In genomic region chr10:26832669-26833249, GRCm38 (mm10) we compare ENCODE assay signal across 22 mouse cellular contexts.
DNase-seq lines count a peak whose midpoint lies in the region; ATAC-seq and TF ChIP-seq lines count a peak whose summit lies in the region.
"Had no signal": no experiment of that assay in that cellular context is flagged by ENCODE, and none has a peak within 500 bp of the region (broad histone marks: within the 10 kb centered on the region; RNA-seq: fewer than 3 reads in every experiment).

No protein-coding gene starts in this region.

- intact Hi-C loops in heart, adult 2 months (cut with DNase I): no loop called here

- H3K9me3 ChIP-seq in liver, postnatal 0 days (ENCODE audit: low read length): no peaks in the 10 kb centered on the region
- H3K9me3 ChIP-seq in liver, embryonic 12.5 days (replicated peaks): no peaks in the 10 kb centered on the region
- H3K9me3 ChIP-seq in hindbrain, embryonic 16.5 days (ENCODE audit: control insufficient read depth, low read length): no peaks in the 10 kb centered on the region
- H3K9me3 ChIP-seq: embryonic facial prominence, embryonic 15.5 days; forebrain, embryonic 15.5 days; heart, embryonic 13.5 days; hindbrain, embryonic 13.5 days had no signal

- peaks cover 11% of the 10 kb centered on the region for H3K4me1 ChIP-seq in heart, adult 2 months (ENCODE audit: control insufficient read depth, insufficient read depth, low read length)
- peaks cover 5% of the 10 kb centered on the region for H3K4me1 ChIP-seq in liver, postnatal 0 days (ENCODE audit: insufficient read depth)
- peaks cover 19% of the 10 kb centered on the region for H3K4me1 ChIP-seq in liver, embryonic 12.5 days
- H3K4me1 ChIP-seq in hindbrain, embryonic 16.5 days (ENCODE audit: control insufficient read depth, insufficient read depth, low read depth, low read length): no peaks in the 10 kb centered on the region
- H3K4me1 ChIP-seq: embryonic facial prominence, embryonic 15.5 days had no signal

- no peak for ATAC-seq in liver, postnatal 0 days
- ATAC-seq in liver, embryonic 12.5 days: no peak
- ATAC-seq in hindbrain, embryonic 16.5 days: no peak
- ATAC-seq: CD4-positive, CD25-positive, alpha-beta regulatory T cell, adult 4 months; forebrain, embryonic 15.5 days; inflammation-experienced regulatory T-cells, adult 6 months had no signal

- H3K36me3 ChIP-seq in heart, adult 2 months (ENCODE audit: control insufficient read depth, insufficient read depth, low read length): peaks cover 23% of the 10 kb centered on the region
- no peaks in the 10 kb centered on the region for H3K36me3 ChIP-seq in liver, postnatal 0 days (replicated peaks; ENCODE audit: insufficient read depth, low read length)
- no peaks in the 10 kb centered on the region for H3K36me3 ChIP-seq in liver, embryonic 12.5 days
- H3K36me3 ChIP-seq in hindbrain, embryonic 16.5 days (ENCODE audit: control insufficient read depth, insufficient read depth, low read length): no peaks in the 10 kb centered on the region
- H3K36me3 ChIP-seq: embryonic facial prominence, embryonic 15.5 days; forebrain, embryonic 15.5 days; heart, embryonic 13.5 days; hindbrain, embryonic 13.5 days had no signal

- H3K27me3 ChIP-seq in heart, adult 2 months (ENCODE audit: control insufficient read depth, insufficient read depth, low read length): no peaks in the 10 kb centered on the region
- H3K27me3 ChIP-seq in liver, postnatal 0 days (ENCODE audit: insufficient read depth, low read length): no peaks in the 10 kb centered on the region
- no peaks in the 10 kb centered on the region for H3K27me3 ChIP-seq in liver, embryonic 12.5 days (replicated peaks)
- no peaks in the 10 kb centered on the region for H3K27me3 ChIP-seq in hindbrain, embryonic 16.5 days (replicated peaks; ENCODE audit: control insufficient read depth, insufficient read depth, low read length)
- H3K27me3 ChIP-seq: embryonic facial prominence, embryonic 15.5 days; forebrain, embryonic 15.5 days; heart, embryonic 13.5 days; hindbrain, embryonic 13.5 days had no signal

- no peak overlapping the region for H3K4me2 ChIP-seq in liver, postnatal 0 days (ENCODE audit: low read depth, low read length)
- no peak overlapping the region for H3K4me2 ChIP-seq in liver, embryonic 12.5 days
- no peak overlapping the region for H3K4me2 ChIP-seq in hindbrain, embryonic 16.5 days (ENCODE audit: low read length)
- H3K4me2 ChIP-seq: embryonic facial prominence, embryonic 15.5 days; forebrain, embryonic 15.5 days; heart, embryonic 13.5 days; hindbrain, embryonic 13.5 days had no signal

- WGBS in heart, adult 2 months: 69% methylated on average over 3 of the region's 3 CpGs
- WGBS in liver, postnatal 0 days (ENCODE audit: insufficient replicate concordance): 76% methylated on average over 3 of the region's 3 CpGs
- 77% methylated on average over 3 of the region's 3 CpGs for WGBS in liver, embryonic 12.5 days (ENCODE audit: insufficient replicate concordance)
- WGBS in hindbrain, embryonic 16.5 days: 98% methylated on average over 3 of the region's 3 CpGs

- H3K4me3 ChIP-seq in heart, adult 2 months: no peak overlapping the region
- H3K4me3 ChIP-seq in liver, postnatal 0 days (ENCODE audit: low read depth, low read length): no peak overlapping the region
- no peak overlapping the region for H3K4me3 ChIP-seq in liver, embryonic 12.5 days
- H3K4me3 ChIP-seq in hindbrain, embryonic 16.5 days (ENCODE audit: low read length): no peak overlapping the region
- H3K4me3 ChIP-seq: embryonic facial prominence, embryonic 15.5 days; erythroblast, embryonic 14.5 days; forebrain, embryonic 15.5 days; heart, embryonic 13.5 days; hindbrain, embryonic 13.5 days had no signal

- H3K9ac ChIP-seq in heart, adult 2 months (ENCODE audit: low read depth, low read length): no peak overlapping the region
- no peak overlapping the region for H3K9ac ChIP-seq in liver, postnatal 0 days (replicated peaks)
- H3K9ac ChIP-seq in liver, embryonic 12.5 days: no peak overlapping the region
- H3K9ac ChIP-seq in hindbrain, embryonic 16.5 days (ENCODE audit: low read depth, low read length): no peak overlapping the region
- H3K9ac ChIP-seq: embryonic facial prominence, embryonic 15.5 days; forebrain, embryonic 15.5 days; heart, embryonic 13.5 days; hindbrain, embryonic 13.5 days had no signal

- H3K27ac ChIP-seq in heart, adult 2 months: no peak overlapping the region; the same call in 1 of the 2 replicates
- no peak overlapping the region for H3K27ac ChIP-seq in liver, postnatal 0 days (ENCODE audit: low read depth)
- no peak overlapping the region for H3K27ac ChIP-seq in liver, embryonic 12.5 days
- H3K27ac ChIP-seq in hindbrain, embryonic 16.5 days (ENCODE audit: low read depth, low read length): no peak overlapping the region
- H3K27ac ChIP-seq: embryonic facial prominence, embryonic 15.5 days; forebrain, embryonic 15.5 days; heart, embryonic 13.5 days; hindbrain, embryonic 13.5 days had no signal

- TF ChIP-seq POLR2A in heart, adult 2 months (IDR thresholded peaks at IDR 0.05; ENCODE audit: insufficient read depth, low read depth, low read length): no peak

- peaks cover 4% of the 10 kb centered on the region for H3K79me2 ChIP-seq in heart, adult 2 months (replicated peaks; ENCODE audit: control insufficient read depth, insufficient read depth, low read length)

- TF ChIP-seq CTCF in heart, adult 2 months (IDR thresholded peaks at IDR 0.05): peak; percentile 20
- TF ChIP-seq CTCF in liver, postnatal 0 days (IDR thresholded peaks at IDR 0.05; ENCODE audit: low read depth): 0 out of 2 replicates have a peak, but pooled peaks have one; percentile 9

- no peak for DNase-seq in heart, adult 2 months
- DNase-seq in heart, postnatal 4 days: no peak
- DNase-seq in liver, postnatal 0 days: no peak
- DNase-seq in NIH3T3 (ENCODE audit: low read depth): peak; percentile 24
- DNase-seq in kidney, postnatal 36 days: no peak
- DNase-seq: adrenal gland, postnatal 25 days; B cell, adult 2 months; cerebellum, adult 11 months; cerebellum, adult 8-10 months; cerebellum, postnatal 14 days; embryo, embryonic 11 days; gastrocnemius, postnatal 10 days; kidney, adult 18-20 months had no signal

- no peak for TF ChIP-seq EP300 in heart, adult 2 months (IDR thresholded peaks at IDR 0.05; ENCODE audit: insufficient read depth, low read depth, low read length)
- TF ChIP-seq EP300 in liver, postnatal 0 days (IDR thresholded peaks at IDR 0.05; ENCODE audit: low read depth): peak; percentile 62
